Mouse (Mus musculus) midbrain, embryonic 16.5 days (tissue): Measurements from ENCODE around the gene Ak9. TPM values are rescaled to one million over a fixed set of nuclear protein-coding genes. Genes with fewer than 3 reads are reported as not detected.

Source experiments
- ATAC-seq: fragments of 200-750 bp; cut with Nextera tagmentation; 2 replicates; pipeline ENCODE4 v1.8.0; 2017; ENCODE audit warnings: moderate TSS enrichment
- H3K27ac ChIP-seq: fragments of 300-500 bp; sonication (generic); 2 replicates; pipeline ENCODE4 v1.5.1; 2014; ENCODE audit warnings: mild to moderate bottlenecking, low read length, mixed read lengths
- H3K27me3 ChIP-seq: fragments of 300-500 bp; sonication (generic); 2 replicates; pipeline ENCODE4 v1.6.1; 2014; ENCODE audit warnings: low read depth, low read length, mixed read lengths; ENCODE audit not compliant: control insufficient read depth, insufficient read depth
- H3K36me3 ChIP-seq: fragments of 300-500 bp; sonication (generic); 2 replicates; pipeline ENCODE4 v1.6.1; 2014; ENCODE audit warnings: mild to moderate bottlenecking, low read length, moderate library complexity, mixed read lengths; ENCODE audit not compliant: control insufficient read depth, insufficient read depth
- H3K4me1 ChIP-seq: fragments of 300-500 bp; sonication (generic); 2 replicates; pipeline ENCODE4 v1.6.1; 2014; ENCODE audit warnings: mild to moderate bottlenecking, low read length, mixed read lengths; ENCODE audit not compliant: control insufficient read depth, insufficient read depth
- H3K4me2 ChIP-seq: fragments of 300-500 bp; sonication (generic); 2 replicates; pipeline ENCODE4 v1.6.1; 2014; ENCODE audit warnings: mild to moderate bottlenecking, low read length, mixed read lengths
- H3K4me3 ChIP-seq: fragments of 300-500 bp; sonication (generic); 2 replicates; pipeline ENCODE4 v1.5.1; 2014; ENCODE audit warnings: low read depth, mild to moderate bottlenecking, low read length, moderate library complexity, mixed read lengths
- H3K9ac ChIP-seq: fragments of 300-500 bp; sonication (generic); 2 replicates; pipeline ENCODE4 v1.6.1; 2014; ENCODE audit warnings: low read depth, low read length, mixed read lengths
- H3K9me3 ChIP-seq: fragments of 300-500 bp; sonication (generic); replicated peaks from 2 replicates; pipeline ENCODE4 v1.6.1; 2014; ENCODE audit warnings: mild to moderate bottlenecking, low read length, mixed read lengths; ENCODE audit not compliant: control insufficient read depth, poor library complexity, severe bottlenecking
- WGBS: fragments of 180-500 bp; shearing (Covaris S2); extraction: QIAGEN DNeasy Blood & Tissue Kit; methylation state at CpG from one replicate; pipeline ENCODE4 v1.1.7; 2014; 5-methylcytosine and 5-hydroxymethylcytosine counted together
- polyA plus RNA-seq: library from polyadenylated mRNA; unstranded; fragments of >200 nt; fragmentation: Nextera tagmentation; extraction: Ambion mirVana; gene quantifications from 2 replicates; pipeline ENCODE4 v1.2.1, GENCODE M21; 2015

Ak9 gene
- polyA plus RNA-seq, 1 experiment from 2014 or later, result 0.28 TPM

- no peaks in the 10 kb centered on the region for H3K36me3 ChIP-seq
- no peaks in the 10 kb centered on the region for H3K27me3 ChIP-seq
- WGBS, result 77% methylated on average over 2 of the region's 2 CpGs
These were observed 119.9 kb downstream of the Ak9 start for GRCm38 (mm10) chr10:41423681-41424080.

GRCm38 (mm10) chr10:41426368-41426767, 122.6 kb downstream of the Ak9 start:
- ATAC-seq, result no peak
- Histone ChIP-seq H3K36me3 (no peaks in the 10 kb centered on the region), H3K9me3 (no peaks in the 10 kb centered on the region), H3K27me3 (no peaks in the 10 kb centered on the region), H3K27ac (no peak overlapping the region), H3K9ac (no peak overlapping the region), H3K4me3 (no peak overlapping the region), H3K4me2 (no peak overlapping the region), H3K4me1 (no peaks in the 10 kb centered on the region)
- 64% methylated on average over 6 of the region's 6 CpGs for WGBS

More at GRCm38 (mm10) chr10:41423681-41424080, 119.9 kb downstream of the Ak9 start:
- no peak overlapping the region for H3K9ac ChIP-seq
- H3K4me2 ChIP-seq, result no peak overlapping the region
- H3K27ac ChIP-seq, result no peak overlapping the region
- no peak for ATAC-seq
- no peak overlapping the region for H3K4me3 ChIP-seq
- H3K4me1 ChIP-seq, result no peaks in the 10 kb centered on the region
- no peaks in the 10 kb centered on the region for H3K9me3 ChIP-seq

GRCm38 (mm10) chr10:41434624-41435023, 130.8 kb downstream of the Ak9 start:
- 26% methylated on average over 4 of the region's 4 CpGs for WGBS
- H3K27ac ChIP-seq, result no peak overlapping the region
- no peaks in the 10 kb centered on the region for H3K9me3 ChIP-seq
- H3K4me2 ChIP-seq, result no peak overlapping the region
- H3K9ac ChIP-seq, result no peak overlapping the region
- H3K27me3 ChIP-seq, result no peaks in the 10 kb centered on the region; the same call in 1 of the 2 replicates
- ATAC-seq, result no peak
- H3K4me3 ChIP-seq, result no peak overlapping the region
- H3K4me1 ChIP-seq, result no peaks in the 10 kb centered on the region
- no peaks in the 10 kb centered on the region for H3K36me3 ChIP-seq

GRCm38 (mm10) chr10:41435141-41435540, 131.4 kb downstream of the Ak9 start:
- H3K27me3 ChIP-seq, result no peaks in the 10 kb centered on the region; the same call in 1 of the 2 replicates
- H3K36me3 ChIP-seq, result no peaks in the 10 kb centered on the region
- no peak overlapping the region for H3K4me3 ChIP-seq
- H3K27ac ChIP-seq, result no peak overlapping the region
- H3K4me1 ChIP-seq, result no peaks in the 10 kb centered on the region
- H3K9me3 ChIP-seq, result no peaks in the 10 kb centered on the region
- WGBS, result 46% methylated on average over 3 of the region's 3 CpGs
- H3K4me2 ChIP-seq, result no peak overlapping the region
- ATAC-seq, result no peak
- no peak overlapping the region for H3K9ac ChIP-seq

- Histone ChIP-seq H3K9me3 (no peaks in the 10 kb centered on the region), H3K27me3 (no peaks in the 10 kb centered on the region), H3K9ac (no peak overlapping the region), H3K36me3 (peaks cover 3% of the 10 kb centered on the region; the same call in 1 of the 2 replicates), H3K27ac (no peak overlapping the region), H3K4me3 (no peak overlapping the region), H3K4me2 (no peak overlapping the region), H3K4me1 (peaks cover 22% of the 10 kb centered on the region)
- no peak for ATAC-seq
- 81% methylated on average over 1 of the region's 1 CpGs for WGBS
These were observed 144.4 kb downstream of the Ak9 start for GRCm38 (mm10) chr10:41448216-41448615.

GRCm38 (mm10) chr10:41449684-41450083, 145.9 kb downstream of the Ak9 start:
- peaks cover 28% of the 10 kb centered on the region for H3K4me1 ChIP-seq
- no peaks in the 10 kb centered on the region for H3K9me3 ChIP-seq
- peak overlapping the region; percentile 64 for H3K4me3 ChIP-seq
- H3K27me3 ChIP-seq, result no peaks in the 10 kb centered on the region
- H3K36me3 ChIP-seq, result peaks cover 3% of the 10 kb centered on the region; the same call in 1 of the 2 replicates
- H3K27ac ChIP-seq, result peak overlapping the region; percentile 86
- peak; percentile 83 for ATAC-seq
- H3K9ac ChIP-seq, result peak overlapping the region; percentile 79
- WGBS, result 6% methylated on average over 14 of the region's 14 CpGs
- H3K4me2 ChIP-seq, result peak overlapping the region; percentile 63

GRCm38 (mm10) chr10:41450137-41450670, 146.4 kb downstream of the Ak9 start, which contains the start of gene Zbtb24:
Zbtb24 (plus strand) TSS chr10:41450383.
- Histone ChIP-seq H3K27me3 (no peaks in the 10 kb centered on the region), H3K4me1 (peaks cover 28% of the 10 kb centered on the region), H3K36me3 (peaks cover 3% of the 10 kb centered on the region; the same call in 1 of the 2 replicates), H3K4me2 (peak within 1 kb of the TSS; percentile 63), H3K27ac (peak within 1 kb of the TSS; percentile 86), H3K4me3 (peak within 1 kb of the TSS; percentile 64), H3K9me3 (no peaks in the 10 kb centered on the region), H3K9ac (peak within 1 kb of the TSS; percentile 79)
- WGBS, result under 1% methylated on average over 49 of the region's 49 CpGs
- ATAC-seq, result peak; percentile 97

GRCm38 (mm10) chr10:41450780-41451522, 147.2 kb downstream of the Ak9 start:
- Histone ChIP-seq H3K9ac (peak overlapping the region; percentile 79), H3K4me2 (peak overlapping the region; percentile 63), H3K27me3 (no peaks in the 10 kb centered on the region), H3K4me1 (peaks cover 28% of the 10 kb centered on the region), H3K4me3 (peak overlapping the region; percentile 64), H3K9me3 (no peaks in the 10 kb centered on the region), H3K27ac (no peak overlapping the region; the same call in 1 of the 2 replicates), H3K36me3 (peaks cover 9% of the 10 kb centered on the region; the same call in 1 of the 2 replicates)
- peak; percentile 12; the same call in 1 of the 2 replicates for ATAC-seq
- WGBS, result 52% methylated on average over 18 of the region's 18 CpGs

- H3K27me3 ChIP-seq, result no peaks in the 10 kb centered on the region
- H3K36me3 ChIP-seq, result peaks cover 14% of the 10 kb centered on the region
- no peak overlapping the region for H3K4me2 ChIP-seq
- ATAC-seq, result no peak
- no peak overlapping the region for H3K27ac ChIP-seq
- H3K4me3 ChIP-seq, result no peak overlapping the region
- peaks cover 28% of the 10 kb centered on the region for H3K4me1 ChIP-seq
- H3K9me3 ChIP-seq, result no peaks in the 10 kb centered on the region
- no peak overlapping the region for H3K9ac ChIP-seq
- 97% methylated on average over 9 of the region's 9 CpGs for WGBS
These were observed 147.9 kb downstream of the Ak9 start for GRCm38 (mm10) chr10:41451656-41452055.
